Mouse (Mus musculus) granulocyte monocyte progenitor cell, adult 5-6 weeks (primary cell): Measurements from ENCODE around the gene Cbx8. TPM values are rescaled to one million over a fixed set of nuclear protein-coding genes. Genes with fewer than 3 reads are reported as not detected.

ENCODE experiments used
- ATAC-seq: replicated peaks from 2 replicates; pipeline ENCODE4 v1.8.0; 2016; ENCODE audit warnings: mild to moderate bottlenecking, moderate TSS enrichment, inconsistent platforms; ENCODE audit not compliant: poor library complexity, severe bottlenecking
- total RNA-seq, 2 experiments: library from RNA; stranded (forward) in 1 of 2; stranded (reverse) in 1 of 2; fragments of 200-712, 200-1000 nt in 1 of 2; fragments of >200 nt in 1 of 2; fragmentation: Nextera tagmentation in 1 of 2; gene quantifications; 2 replicates each; pipeline ENCODE4 v1.2.3; 2014 to 2017

Gene Cbx8
- total RNA-seq, 2 experiments from 2014 or later = 3.2 to 3.6 TPM

GRCm38 (mm10) chr11:119052661-119053256, 12.0 kb upstream of the Cbx8 start:
- ATAC-seq = no peak

GRCm38 (mm10) chr11:119051927-119052660, 11.3 kb upstream of the Cbx8 start:
- ATAC-seq = no peak

GRCm38 (mm10) chr11:119051426-119051825, 10.7 kb upstream of the Cbx8 start:
- ATAC-seq = no peak

DNA sequence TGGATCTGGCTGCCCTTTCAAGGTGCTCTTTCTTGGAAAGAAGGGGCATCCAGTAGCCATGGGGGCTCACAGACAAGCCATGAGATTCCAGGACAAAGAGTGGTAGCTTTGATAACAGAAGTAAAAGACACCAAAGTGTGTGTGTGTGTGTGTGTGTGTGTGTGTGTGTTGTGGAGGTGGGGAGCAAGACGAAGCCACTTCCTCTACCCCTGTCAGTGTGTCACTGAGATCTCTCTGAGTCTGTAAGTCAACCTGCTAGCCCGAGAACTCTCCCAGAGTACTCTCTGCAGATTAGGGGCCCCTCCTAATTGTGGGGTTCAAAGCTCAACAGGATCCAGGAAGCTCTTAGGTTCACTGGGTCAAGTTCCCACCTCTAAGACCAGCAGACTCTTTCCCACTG, 9.6 kb upstream of the Cbx8 start:
- ATAC-seq = no peak

GRCm38 (mm10) chr11:119048133-119048510, 7.4 kb upstream of the Cbx8 start:
- no peak for ATAC-seq

GRCm38 (mm10) chr11:119047261-119048132, 6.7 kb upstream of the Cbx8 start:
- ATAC-seq = no peak

- no peak for ATAC-seq
These were observed 6.0 kb upstream of the Cbx8 start for GRCm38 (mm10) chr11:119046601-119047245.

DNA sequence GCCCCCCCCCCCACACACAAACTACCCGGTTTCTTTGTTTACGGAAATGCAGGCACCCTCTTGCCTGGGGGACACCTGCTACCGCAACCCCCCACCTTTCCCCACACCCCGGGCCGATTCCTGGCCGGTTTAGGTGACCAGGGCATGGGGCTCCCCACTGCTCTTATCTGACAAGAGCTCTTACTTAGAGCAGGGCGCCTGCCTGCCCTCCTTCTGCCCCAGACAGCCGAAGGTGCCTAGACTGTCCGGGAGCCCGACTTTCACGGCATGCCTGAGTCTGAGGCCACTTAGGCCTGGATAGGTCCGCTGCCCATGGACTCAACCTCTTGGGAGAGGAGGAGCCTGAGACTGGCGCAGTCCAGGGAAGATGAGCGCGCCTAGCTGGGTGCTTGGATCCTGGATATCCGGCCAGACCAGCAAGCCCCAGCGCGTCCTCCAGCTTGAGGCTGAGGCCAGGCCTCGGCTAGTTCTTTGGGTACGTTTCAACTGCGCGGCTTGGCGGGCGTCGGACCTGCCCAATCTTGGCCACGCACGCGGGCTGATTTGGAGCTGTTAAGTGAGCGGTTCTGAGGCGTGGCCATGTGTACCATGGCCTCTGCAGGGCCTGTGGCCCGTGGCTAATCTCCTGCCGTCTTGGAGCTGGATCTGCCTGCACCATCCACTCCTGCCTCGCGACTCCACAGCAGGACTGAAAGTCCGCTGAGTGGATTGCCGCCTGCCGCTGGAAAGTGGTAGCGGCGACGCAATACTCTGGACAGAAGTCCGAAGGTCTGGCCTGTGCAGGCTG, 4.0 kb upstream of the Cbx8 start:
- ATAC-seq = no peak

- no peak for ATAC-seq
These were observed 3.2 kb upstream of the Cbx8 start for GRCm38 (mm10) chr11:119043761-119044550.

GRCm38 (mm10) chr11:119043273-119043540, 2.4 kb upstream of the Cbx8 start:
- no peak for ATAC-seq

- no peak for ATAC-seq
These were observed 1.9 kb upstream of the Cbx8 start for GRCm38 (mm10) chr11:119042466-119043272.

DNA sequence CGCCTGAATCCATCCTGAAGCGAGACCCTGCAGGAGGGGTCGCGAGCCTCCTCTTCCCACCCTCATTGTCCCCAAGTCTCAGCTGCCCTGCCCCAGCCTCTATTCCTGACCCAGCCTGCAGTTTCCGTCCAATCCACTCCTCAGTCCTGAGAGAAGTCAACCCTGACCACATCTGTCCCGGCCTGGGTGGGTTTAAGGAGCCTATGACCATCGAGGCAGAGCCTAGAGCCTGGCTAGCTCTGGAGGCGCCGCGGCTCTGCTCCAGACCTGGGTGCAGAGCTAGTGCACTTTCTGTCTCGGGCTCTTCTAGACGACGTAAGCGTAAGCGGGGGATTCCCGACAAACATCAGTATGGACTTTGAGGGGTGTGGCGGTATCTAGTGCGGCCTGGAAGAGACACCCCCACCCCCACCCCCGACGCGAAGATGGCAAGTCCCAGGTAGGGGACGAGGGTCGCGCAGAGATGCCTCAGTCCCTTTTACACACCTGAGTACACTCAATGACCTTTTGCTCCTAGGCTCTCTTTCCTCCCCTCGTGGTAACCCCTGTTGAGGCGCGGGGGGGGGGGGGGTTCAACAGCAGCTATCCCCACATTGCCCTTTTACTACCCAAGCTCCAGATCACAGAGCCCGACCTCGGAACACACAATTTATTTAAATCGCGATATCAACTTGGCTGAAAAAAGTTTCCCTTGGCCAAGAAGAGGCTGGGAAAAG, 1.1 kb upstream of the Cbx8 start:
- ATAC-seq = no peak

GRCm38 (mm10) chr11:119041325-119041716, 552 bp upstream of the Cbx8 start:
- no peak; the same call in 1 of the 2 replicates for ATAC-seq

DNA sequence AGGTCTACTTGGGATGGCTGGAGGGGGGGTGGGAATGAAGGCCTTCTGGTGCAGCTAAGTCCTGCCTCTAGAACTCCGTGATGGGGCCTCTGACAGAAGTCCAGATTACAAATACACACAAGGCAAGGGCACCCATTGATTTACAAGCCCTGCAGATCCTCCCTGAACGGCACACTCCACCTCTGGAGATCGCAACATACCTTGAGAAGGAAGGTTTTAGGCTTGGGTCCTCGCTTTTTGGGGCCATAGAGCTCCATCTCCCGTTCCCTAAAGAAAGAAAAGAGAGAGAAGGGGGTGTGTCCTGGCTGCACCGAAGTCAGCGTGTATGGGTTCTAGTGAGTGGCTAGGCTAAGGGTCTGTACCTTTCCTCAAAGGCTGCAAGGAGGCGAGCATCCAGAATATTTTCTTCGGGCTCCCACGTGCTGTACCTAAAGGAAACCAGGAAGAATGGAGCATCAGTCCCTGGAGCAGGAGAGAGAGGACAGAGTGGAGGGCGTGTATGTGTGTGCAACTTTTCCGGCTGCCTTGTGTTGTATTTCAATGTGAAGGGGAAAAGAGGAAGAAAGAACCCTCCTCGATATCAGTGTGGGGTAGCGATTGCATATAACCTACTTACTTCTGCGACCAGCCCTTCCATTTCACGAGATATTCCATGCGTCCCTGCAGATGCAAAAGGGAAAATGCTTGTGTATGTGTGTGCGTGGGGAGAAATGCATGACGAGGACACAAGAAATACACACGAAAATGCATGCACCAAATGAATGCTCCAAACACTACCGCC, 847 bp downstream of the Cbx8 start:
- ATAC-seq = peak; percentile 34

- no peak for ATAC-seq
These were observed 1.9 kb downstream of the Cbx8 start for GRCm38 (mm10) chr11:119038744-119039484.

- ATAC-seq = no peak
These were observed 2.9 kb downstream of the Cbx8 start for GRCm38 (mm10) chr11:119037780-119038401.
